Mouse (Mus musculus): ENCODE data around the gene Ntn1. TPM values are rescaled to one million over a fixed set of nuclear protein-coding genes. Genes with fewer than 3 reads are reported as not detected.

Ntn1 gene
- polyA plus RNA-seq, 1 experiment from 2014 or later: 9.1 TPM

- Histone ChIP-seq H3K4me2 (replicated peaks) (no peak overlapping the region), H3K9ac (no peak overlapping the region), H3K4me3 (replicated peaks) (no peak overlapping the region), H3K36me3 (no peaks in the 10 kb centered on the region), H3K9me3 (no peaks in the 10 kb centered on the region), H3K27ac (no peak overlapping the region), H3K4me1 (replicated peaks) (peaks cover 9% of the 10 kb centered on the region), H3K27me3 (replicated peaks) (no peaks in the 10 kb centered on the region)
- no peak for ATAC-seq
- 70% methylated on average over 11 of the region's 11 CpGs for WGBS
Observed at GRCm38 (mm10) chr11:68371609-68372008, 29.0 kb downstream of the Ntn1 start.

- Histone ChIP-seq H3K4me3 (replicated peaks) (no peak overlapping the region), H3K9me3 (no peaks in the 10 kb centered on the region), H3K4me1 (replicated peaks) (no peaks in the 10 kb centered on the region), H3K27me3 (replicated peaks) (no peaks in the 10 kb centered on the region), H3K27ac (no peak overlapping the region), H3K4me2 (replicated peaks) (no peak overlapping the region), H3K36me3 (no peaks in the 10 kb centered on the region), H3K9ac (no peak overlapping the region)
- WGBS: 82% methylated on average over 8 of the region's 8 CpGs
- ATAC-seq: no peak
Observed at GRCm38 (mm10) chr11:68356901-68357300, 43.7 kb downstream of the Ntn1 start.

DNA sequence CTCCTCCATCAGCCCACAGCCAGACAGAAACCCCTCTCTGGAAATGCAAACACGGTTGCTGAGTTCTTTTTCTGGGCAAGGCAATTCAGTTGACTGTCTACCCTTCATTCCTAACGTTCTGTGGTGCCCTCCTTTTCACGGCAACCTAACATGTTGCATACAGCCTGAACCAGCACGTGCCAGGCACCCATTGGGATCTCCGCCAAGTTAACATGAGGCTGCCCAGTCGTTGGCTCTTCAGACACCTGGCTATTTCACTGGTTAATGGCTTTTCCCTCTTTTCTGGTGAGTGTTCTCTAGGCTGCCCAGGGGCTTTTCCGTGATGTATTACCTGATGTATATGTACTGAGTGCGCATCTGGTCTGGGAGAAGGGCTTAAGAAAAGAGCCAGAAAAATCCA lies 45.1 kb downstream of the Ntn1 start:
- Histone ChIP-seq H3K4me3 (replicated peaks) (no peak overlapping the region), H3K27me3 (replicated peaks) (no peaks in the 10 kb centered on the region), H3K4me2 (replicated peaks) (no peak overlapping the region), H3K27ac (no peak overlapping the region), H3K4me1 (replicated peaks) (no peaks in the 10 kb centered on the region), H3K9me3 (no peaks in the 10 kb centered on the region), H3K9ac (no peak overlapping the region), H3K36me3 (no peaks in the 10 kb centered on the region)
- 70% methylated on average over 8 of the region's 8 CpGs for WGBS
- no peak for ATAC-seq

DNA sequence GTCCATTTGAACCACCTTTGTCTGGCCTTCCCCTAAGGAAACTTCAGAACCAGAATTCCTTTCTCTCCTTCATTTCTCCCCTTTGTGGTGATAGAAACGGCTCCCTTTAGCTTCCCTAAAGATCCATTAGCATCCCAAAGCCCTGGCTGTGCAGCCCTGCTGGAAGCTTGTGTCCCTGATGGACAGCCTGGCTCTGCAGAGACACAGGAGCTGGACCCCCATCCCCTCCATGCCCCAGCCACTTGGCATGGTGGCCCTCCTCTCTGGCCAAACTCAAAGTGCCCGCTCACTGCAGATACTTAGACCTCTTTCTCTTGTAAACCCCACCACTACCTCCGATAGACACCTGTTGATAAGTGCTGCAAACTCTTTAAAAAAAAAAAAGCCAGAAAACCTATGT lies 45.8 kb downstream of the Ntn1 start:
- Histone ChIP-seq H3K9ac (no peak overlapping the region), H3K4me1 (replicated peaks) (no peaks in the 10 kb centered on the region), H3K9me3 (no peaks in the 10 kb centered on the region), H3K27ac (no peak overlapping the region), H3K4me3 (replicated peaks) (no peak overlapping the region), H3K36me3 (no peaks in the 10 kb centered on the region), H3K4me2 (replicated peaks) (no peak overlapping the region), H3K27me3 (replicated peaks) (no peaks in the 10 kb centered on the region)
- no peak for ATAC-seq
- 80% methylated on average over 3 of the region's 3 CpGs for WGBS

DNA sequence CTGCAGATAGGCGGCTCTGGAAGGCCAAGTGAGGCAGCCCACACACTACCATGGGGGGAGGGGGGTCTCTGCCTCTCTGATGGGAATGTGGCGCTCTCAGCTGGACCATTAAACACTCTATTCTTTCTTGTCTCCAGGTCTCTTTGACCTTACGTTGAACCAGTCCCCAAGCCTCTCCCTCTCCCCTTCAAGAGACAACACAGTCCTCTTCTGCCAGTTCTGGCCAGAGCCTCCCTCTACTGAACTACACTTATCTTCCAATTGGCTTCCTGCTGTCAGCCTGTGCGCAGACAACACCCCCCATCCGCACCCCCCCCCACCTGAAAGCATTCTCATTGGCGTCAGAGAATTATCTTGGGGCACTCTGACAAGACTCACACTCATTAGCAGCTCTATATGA lies 48.4 kb downstream of the Ntn1 start:
- Histone ChIP-seq H3K4me2 (replicated peaks) (no peak overlapping the region), H3K27ac (no peak overlapping the region), H3K4me3 (replicated peaks) (no peak overlapping the region), H3K36me3 (no peaks in the 10 kb centered on the region), H3K9me3 (no peaks in the 10 kb centered on the region), H3K9ac (no peak overlapping the region), H3K27me3 (replicated peaks) (no peaks in the 10 kb centered on the region), H3K4me1 (replicated peaks) (no peaks in the 10 kb centered on the region)
- 41% methylated on average over 6 of the region's 6 CpGs for WGBS
- no peak for ATAC-seq

GRCm38 (mm10) chr11:68348851-68349250 lies 51.8 kb downstream of the Ntn1 start:
- Histone ChIP-seq H3K4me1 (replicated peaks) (peaks cover 9% of the 10 kb centered on the region; the same call in 1 of the 2 replicates), H3K36me3 (no peaks in the 10 kb centered on the region), H3K27me3 (replicated peaks) (no peaks in the 10 kb centered on the region), H3K9me3 (no peaks in the 10 kb centered on the region), H3K27ac (no peak overlapping the region), H3K4me2 (replicated peaks) (no peak overlapping the region), H3K9ac (no peak overlapping the region), H3K4me3 (replicated peaks) (no peak overlapping the region)
- no peak for ATAC-seq
- whole genome bisulfite sequencing: 87% methylated on average over 12 of the region's 12 CpGs

- Histone ChIP-seq H3K4me1 (replicated peaks) (peaks cover 9% of the 10 kb centered on the region; the same call in 1 of the 2 replicates), H3K27ac (no peak overlapping the region), H3K9me3 (no peaks in the 10 kb centered on the region), H3K4me3 (replicated peaks) (no peak overlapping the region), H3K9ac (no peak overlapping the region), H3K36me3 (no peaks in the 10 kb centered on the region), H3K4me2 (replicated peaks) (no peak overlapping the region), H3K27me3 (replicated peaks) (no peaks in the 10 kb centered on the region)
- 48% methylated on average over 6 of the region's 6 CpGs for WGBS
- no peak for ATAC-seq
Observed at GRCm38 (mm10) chr11:68348083-68348482, 52.5 kb downstream of the Ntn1 start.

DNA sequence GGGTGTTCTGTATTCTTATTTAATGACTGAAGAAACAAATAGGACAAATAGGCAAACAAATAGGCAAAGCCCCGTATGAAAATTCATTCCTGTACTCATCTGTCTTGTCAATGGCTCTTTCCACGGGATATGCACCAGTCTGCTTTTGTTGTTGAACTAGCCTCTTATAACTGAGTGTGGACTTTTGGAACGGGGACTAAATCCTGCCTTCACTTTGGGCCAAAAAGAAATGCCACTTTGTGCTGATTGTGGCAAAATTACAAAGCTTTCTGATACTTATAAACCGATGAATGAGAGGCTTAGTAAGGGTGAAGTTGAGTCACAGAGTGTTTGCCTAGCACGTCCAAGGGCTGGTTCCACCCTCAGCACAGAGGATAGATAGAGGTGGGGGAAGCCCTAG lies 53.1 kb downstream of the Ntn1 start:
- Histone ChIP-seq H3K9ac (no peak overlapping the region), H3K4me3 (replicated peaks) (no peak overlapping the region), H3K4me2 (replicated peaks) (no peak overlapping the region), H3K27ac (no peak overlapping the region), H3K36me3 (no peaks in the 10 kb centered on the region), H3K4me1 (replicated peaks) (peaks cover 9% of the 10 kb centered on the region; the same call in 1 of the 2 replicates), H3K9me3 (no peaks in the 10 kb centered on the region), H3K27me3 (replicated peaks) (no peaks in the 10 kb centered on the region)
- no peak for ATAC-seq
- WGBS: 75% methylated on average over 5 of the region's 5 CpGs

DNA sequence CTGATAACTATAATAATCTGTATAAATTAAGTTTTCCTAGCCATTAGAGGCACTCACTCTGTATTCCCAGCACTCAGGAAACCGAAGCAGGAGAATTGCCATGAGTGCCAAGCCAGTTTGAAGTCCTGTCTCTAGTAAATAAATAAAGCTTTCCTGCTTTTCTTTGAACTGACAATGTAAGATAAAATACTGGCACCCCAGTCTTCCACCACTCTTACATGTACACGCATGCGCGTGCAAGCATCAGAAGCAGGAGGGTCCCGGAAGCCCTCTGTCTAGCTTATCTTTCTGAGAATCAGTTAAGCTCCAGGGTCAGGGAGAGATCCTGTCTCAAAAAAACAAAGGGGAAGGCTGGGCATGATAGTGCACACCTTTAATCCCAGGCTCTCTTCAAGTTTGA lies 54.5 kb downstream of the Ntn1 start:
- Histone ChIP-seq H3K27ac (no peak overlapping the region), H3K4me1 (replicated peaks) (peaks cover 21% of the 10 kb centered on the region), H3K4me3 (replicated peaks) (no peak overlapping the region), H3K9ac (no peak overlapping the region), H3K36me3 (no peaks in the 10 kb centered on the region), H3K27me3 (replicated peaks) (no peaks in the 10 kb centered on the region), H3K9me3 (no peaks in the 10 kb centered on the region), H3K4me2 (replicated peaks) (no peak overlapping the region)
- ATAC-seq: no peak
- 91% methylated on average over 5 of the region's 5 CpGs for WGBS

GRCm38 (mm10) chr11:68344221-68344620 lies 56.4 kb downstream of the Ntn1 start:
- no peaks in the 10 kb centered on the region for H3K27me3 ChIP-seq (replicated peaks)
- H3K9ac ChIP-seq: no peak overlapping the region
- H3K27ac ChIP-seq: 0 out of 2 replicates have a peak overlapping the region, but pooled peaks have one; percentile 13
- H3K9me3 ChIP-seq: no peaks in the 10 kb centered on the region
- no peak overlapping the region for H3K4me3 ChIP-seq (replicated peaks)
- WGBS: 29% methylated on average over 9 of the region's 9 CpGs
- no peaks in the 10 kb centered on the region for H3K36me3 ChIP-seq
- ATAC-seq: no peak
- peaks cover 23% of the 10 kb centered on the region for H3K4me1 ChIP-seq (replicated peaks)
- H3K4me2 ChIP-seq (replicated peaks): no peak overlapping the region

DNA sequence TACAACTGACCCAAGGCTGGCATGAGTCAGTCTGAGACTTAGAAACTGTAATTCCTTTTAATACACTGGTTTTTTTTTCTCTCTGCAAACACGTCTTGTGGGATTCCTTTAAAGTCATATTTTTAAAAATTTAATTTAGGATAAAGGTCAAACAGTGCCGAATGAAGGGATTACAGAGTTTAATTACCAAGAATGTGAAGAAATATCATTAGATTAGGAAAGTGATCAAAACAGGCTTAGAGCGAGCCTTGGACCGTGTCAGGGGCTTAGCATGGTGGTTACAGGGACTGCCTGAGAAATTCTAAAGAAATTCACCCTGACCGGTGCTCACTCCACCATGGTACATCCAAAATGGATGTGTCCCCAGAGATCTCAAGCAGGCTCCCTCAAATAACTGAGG lies 57.9 kb downstream of the Ntn1 start:
- WGBS: 89% methylated on average over 5 of the region's 5 CpGs
- ATAC-seq: no peak
- Histone ChIP-seq H3K9ac (no peak overlapping the region), H3K4me3 (replicated peaks) (no peak overlapping the region), H3K27me3 (replicated peaks) (no peaks in the 10 kb centered on the region), H3K4me2 (replicated peaks) (no peak overlapping the region), H3K4me1 (replicated peaks) (peaks cover 23% of the 10 kb centered on the region), H3K9me3 (no peaks in the 10 kb centered on the region), H3K36me3 (no peaks in the 10 kb centered on the region), H3K27ac (no peak overlapping the region)

- ATAC-seq: no peak
- Histone ChIP-seq H3K9ac (no peak overlapping the region), H3K27me3 (replicated peaks) (no peaks in the 10 kb centered on the region), H3K4me2 (replicated peaks) (no peak overlapping the region), H3K9me3 (no peaks in the 10 kb centered on the region), H3K4me3 (replicated peaks) (no peak overlapping the region), H3K27ac (no peak overlapping the region), H3K4me1 (replicated peaks) (peaks cover 23% of the 10 kb centered on the region), H3K36me3 (no peaks in the 10 kb centered on the region)
- 67% methylated on average over 5 of the region's 5 CpGs for WGBS
Observed at GRCm38 (mm10) chr11:68342003-68342400, 58.6 kb downstream of the Ntn1 start.

- Histone ChIP-seq H3K9ac (no peak overlapping the region), H3K36me3 (no peaks in the 10 kb centered on the region), H3K4me1 (replicated peaks) (peaks cover 23% of the 10 kb centered on the region), H3K27ac (no peak overlapping the region), H3K27me3 (replicated peaks) (no peaks in the 10 kb centered on the region), H3K4me2 (replicated peaks) (no peak overlapping the region), H3K4me3 (replicated peaks) (no peak overlapping the region), H3K9me3 (no peaks in the 10 kb centered on the region)
- ATAC-seq: peak; percentile 34; the same call in 1 of the 2 replicates
- WGBS: 61% methylated on average over 13 of the region's 13 CpGs
Observed at GRCm38 (mm10) chr11:68341111-68342002, 59.3 kb downstream of the Ntn1 start.

Measured in intestine, embryonic 15.5 days (tissue).